Mouse (Mus musculus) MEL (cell line): ENCODE results near the gene Cxcl10. TPM values are rescaled to one million over a fixed set of nuclear protein-coding genes. Genes with fewer than 3 reads are reported as not detected.

ENCODE experiments used
- DNase-seq: peaks from one replicate; pipeline ENCODE4 v3.0.0; 2011; ENCODE audit warnings: low read depth, low spot score
- H3K27ac ChIP-seq: 2 replicates; pipeline ENCODE4 v1.5.1; 2012; ENCODE audit warnings: low read depth, mild to moderate bottlenecking, control low read depth, low read length, moderate library complexity; ENCODE audit not compliant: control insufficient read depth
- H3K27me3 ChIP-seq, 2 experiments: fragments of 150-350 bp in 1 of 2; sonication (generic) in 1 of 2; 2 replicates each; pipeline ENCODE4 v1.6.1; 2012; ENCODE audit warnings: low read length in 2 of 2, mild to moderate bottlenecking in 2 of 2, improper control_type of control experiment in 1 of 2, moderate library complexity in 1 of 2; ENCODE audit not compliant: insufficient read depth in 2 of 2, control insufficient read depth in 1 of 2
- H3K36me3 ChIP-seq, 2 experiments: 2 replicates each; pipeline ENCODE4 v1.6.1; 2012 to 2014; ENCODE audit warnings: low read length in 2 of 2, improper control_type of control experiment in 1 of 2, inconsistent platforms in 1 of 2, mild to moderate bottlenecking in 1 of 2; ENCODE audit not compliant: insufficient read depth in 2 of 2, control insufficient read depth in 1 of 2
- H3K4me1 ChIP-seq, 2 experiments: fragments of 150-350 bp in 1 of 2; sonication (generic) in 1 of 2; 2 replicates each; pipeline ENCODE4 v1.6.1; 2012; ENCODE audit warnings: low read length in 2 of 2, improper control_type of control experiment in 1 of 2, mild to moderate bottlenecking in 1 of 2; ENCODE audit not compliant: insufficient read depth in 2 of 2, control insufficient read depth in 1 of 2
- H3K4me3 ChIP-seq, 2 experiments: fragments of 150-350 bp in 1 of 2; sonication (generic) in 1 of 2; 2 replicates each; pipeline ENCODE4 v1.5.1; 2012; ENCODE audit warnings: low read depth in 2 of 2, low read length in 2 of 2, mild to moderate bottlenecking in 2 of 2, moderate library complexity in 2 of 2, control low read depth in 1 of 2, improper control_type of control experiment in 1 of 2; ENCODE audit not compliant: control insufficient read depth in 1 of 2, insufficient read depth in 1 of 2
- H3K79me2 ChIP-seq: 2 replicates; pipeline ENCODE4 v1.6.1; 2012; ENCODE audit warnings: mild to moderate bottlenecking, low read length, moderate library complexity; ENCODE audit not compliant: control insufficient read depth, poor library complexity, insufficient read depth
- H3K9ac ChIP-seq: 2 replicates; pipeline ENCODE4 v1.6.1; 2012; ENCODE audit warnings: low read depth, mild to moderate bottlenecking, control low read depth, low read length, moderate library complexity; ENCODE audit not compliant: control insufficient read depth, poor library complexity, severe bottlenecking
- H3K9me3 ChIP-seq: fragments of 150-350 bp; sonication (generic); replicated peaks from 2 replicates; pipeline ENCODE4 v1.6.1; 2012; ENCODE audit warnings: mild to moderate bottlenecking, low read length, improper control_type of control experiment, moderate library complexity; ENCODE audit not compliant: insufficient read depth
- BHLHE40 ChIP-seq: IDR thresholded peaks from 2 replicates; pipeline ENCODE4 v1.6.1; 2012; ENCODE audit warnings: low read depth, mild to moderate bottlenecking, inconsistent platforms, low read length, improper control_type of control experiment, borderline replicate concordance
- CHD2 ChIP-seq: IDR thresholded peaks from 2 replicates; pipeline ENCODE4 v1.6.1; 2011; ENCODE audit warnings: low read length, improper control_type of control experiment
- CTCF ChIP-seq, 3 experiments: IDR thresholded peaks in 2 of 3; conservative IDR thresholded peaks in 1 of 3; 2 replicates each; pipeline ENCODE4 v1.5.1; 2011 to 2012; ENCODE audit warnings: low read length in 3 of 3, low read depth in 2 of 3, mild to moderate bottlenecking in 2 of 3, improper control_type of control experiment in 1 of 3, inconsistent platforms in 1 of 3, mixed read lengths in 1 of 3, moderate library complexity in 1 of 3; ENCODE audit not compliant: control insufficient read depth in 1 of 3, insufficient read depth in 1 of 3, poor library complexity in 1 of 3, severe bottlenecking in 1 of 3
- E2F4 ChIP-seq: IDR thresholded peaks from 2 replicates; pipeline ENCODE4 v1.6.1; 2011; ENCODE audit warnings: low read depth, low read length, improper control_type of control experiment, borderline replicate concordance
- ELF1 ChIP-seq: IDR thresholded peaks from 2 replicates; pipeline ENCODE4 v1.6.1; 2014; ENCODE audit warnings: low read depth, mild to moderate bottlenecking, inconsistent platforms, low read length, improper control_type of control experiment, moderate library complexity
- EP300 ChIP-seq, 2 experiments: IDR thresholded peaks; 2 replicates each; pipeline ENCODE4 v1.6.1; 2011; ENCODE audit warnings: improper control_type of control experiment in 2 of 2, low read length in 2 of 2, low read depth in 1 of 2, mild to moderate bottlenecking in 1 of 2
- GABPA ChIP-seq: IDR thresholded peaks from 2 replicates; pipeline ENCODE4 v1.6.1; 2012; ENCODE audit warnings: low read depth, mild to moderate bottlenecking, inconsistent platforms, low read length, improper control_type of control experiment, moderate library complexity
- HCFC1 ChIP-seq: IDR thresholded peaks from 2 replicates; pipeline ENCODE4 v1.6.1; 2012; ENCODE audit warnings: low read depth, mild to moderate bottlenecking, inconsistent platforms, low read length, improper control_type of control experiment, moderate library complexity
- KAT2A ChIP-seq: conservative IDR thresholded peaks from 2 replicates; pipeline ENCODE4 v1.6.1; 2012; ENCODE audit warnings: low read depth, low read length, improper control_type of control experiment, inconsistent platforms
- MAFK ChIP-seq: IDR thresholded peaks from 2 replicates; pipeline ENCODE4 v1.6.1; 2011; ENCODE audit warnings: low read depth, mild to moderate bottlenecking, low read length, improper control_type of control experiment, borderline replicate concordance
- MAZ ChIP-seq: IDR thresholded peaks from 2 replicates; pipeline ENCODE4 v1.6.1; 2012; ENCODE audit warnings: low read depth, mild to moderate bottlenecking, inconsistent platforms, low read length, improper control_type of control experiment
- MEF2A ChIP-seq: IDR thresholded peaks from 2 replicates; pipeline ENCODE4 v1.6.1; 2014; ENCODE audit warnings: low read depth, mild to moderate bottlenecking, inconsistent platforms, low read length, improper control_type of control experiment; ENCODE audit not compliant: poor library complexity, insufficient replicate concordance, severe bottlenecking; ENCODE audit errors: extremely low read depth
- MXI1 ChIP-seq: IDR thresholded peaks from 2 replicates; pipeline ENCODE4 v1.6.1; 2011; ENCODE audit warnings: mild to moderate bottlenecking, low read depth, low read length, improper control_type of control experiment
- MYB ChIP-seq: IDR thresholded peaks from 2 replicates; pipeline ENCODE4 v1.6.1; 2011; ENCODE audit warnings: mild to moderate bottlenecking, low read depth, low read length, improper control_type of control experiment
- MYC ChIP-seq: IDR thresholded peaks from 2 replicates; pipeline ENCODE4 v1.6.1; 2011; ENCODE audit warnings: low read depth, mild to moderate bottlenecking, low read length, improper control_type of control experiment, moderate library complexity
- NRF1 ChIP-seq: IDR thresholded peaks from 2 replicates; pipeline ENCODE4 v1.6.1; 2014; ENCODE audit warnings: low read depth, mild to moderate bottlenecking, inconsistent platforms, low read length, improper control_type of control experiment, moderate library complexity; ENCODE audit not compliant: poor library complexity, insufficient read depth, severe bottlenecking
- POLR2A ChIP-seq, 2 experiments: IDR thresholded peaks; 2 replicates each; pipeline ENCODE4 v1.6.1; 2011 to 2012; ENCODE audit warnings: low read length in 2 of 2, mild to moderate bottlenecking in 2 of 2, control low read depth in 1 of 2, improper control_type of control experiment in 1 of 2, low read depth in 1 of 2, moderate library complexity in 1 of 2; ENCODE audit not compliant: control insufficient read depth in 1 of 2, insufficient read depth in 1 of 2, poor library complexity in 1 of 2
- POLR2AphosphoS2 ChIP-seq: IDR thresholded peaks from 2 replicates; pipeline ENCODE4 v1.6.1; 2011; ENCODE audit warnings: low read length, improper control_type of control experiment
- POLR2AphosphoS5 ChIP-seq: IDR thresholded peaks from 2 replicates; pipeline ENCODE4 v1.6.1; 2012; ENCODE audit warnings: low read depth, borderline replicate concordance, mild to moderate bottlenecking, inconsistent platforms, low read length, moderate library complexity, mixed read lengths
- RCOR1 ChIP-seq: IDR thresholded peaks from 2 replicates; pipeline ENCODE4 v1.6.1; 2012; ENCODE audit warnings: low read depth, mild to moderate bottlenecking, inconsistent platforms, low read length, improper control_type of control experiment
- SIN3A ChIP-seq: IDR thresholded peaks from 2 replicates; pipeline ENCODE4 v1.6.1; 2012; ENCODE audit warnings: low read length, improper control_type of control experiment, inconsistent platforms
- TAL1 ChIP-seq: IDR thresholded peaks from 2 replicates; pipeline ENCODE4 v1.6.1; 2012; ENCODE audit warnings: mild to moderate bottlenecking, inconsistent platforms, low read length, moderate library complexity, mixed read lengths
- UBTF ChIP-seq: IDR thresholded peaks from 2 replicates; pipeline ENCODE4 v1.6.1; 2012; ENCODE audit warnings: low read depth, mild to moderate bottlenecking, inconsistent platforms, low read length, improper control_type of control experiment, moderate library complexity, borderline replicate concordance; ENCODE audit not compliant: insufficient read depth
- USF2 ChIP-seq, 2 experiments: IDR thresholded peaks; 2 replicates each; pipeline ENCODE4 v1.6.1; 2011 to 2012; ENCODE audit warnings: improper control_type of control experiment in 2 of 2, low read length in 2 of 2, borderline replicate concordance in 1 of 2, inconsistent platforms in 1 of 2, low read depth in 1 of 2, mild to moderate bottlenecking in 1 of 2; ENCODE audit not compliant: insufficient read depth in 1 of 2
- ZC3H11A ChIP-seq: IDR thresholded peaks from 2 replicates; pipeline ENCODE4 v1.6.1; 2012; ENCODE audit warnings: low read depth, mild to moderate bottlenecking, inconsistent platforms, low read length, improper control_type of control experiment
- ZKSCAN1 ChIP-seq: IDR thresholded peaks from 2 replicates; pipeline ENCODE4 v1.6.1; 2012; ENCODE audit warnings: low read depth, mild to moderate bottlenecking, inconsistent platforms, low read length, improper control_type of control experiment, moderate library complexity
- ZMIZ1 ChIP-seq: IDR thresholded peaks from 2 replicates; pipeline ENCODE4 v1.6.1; 2012; ENCODE audit warnings: low read depth, mild to moderate bottlenecking, inconsistent platforms, low read length, improper control_type of control experiment, moderate library complexity
- polyA plus RNA-seq, 2 experiments: library from polyadenylated mRNA; stranded (reverse) in 1 of 2; unstranded in 1 of 2; fragments of >175 nt in 1 of 2; fragments of >200 nt in 1 of 2; gene quantifications; 2 replicates each; pipeline versions ENCODE4 v1.2.1 to v1.2.4; 2012; ENCODE audit warnings: low replicate concordance in 2 of 2, low read depth in 1 of 2; ENCODE audit not compliant: insufficient read length in 2 of 2, insufficient read depth in 1 of 2, missing spikeins in 1 of 2
- total RNA-seq: library from RNA; depleted of rRNA; stranded (reverse); fragments of 300-350 nt; gene quantifications from 2 replicates; pipeline ENCODE4 v1.2.3, GENCODE M21; 2012

Gene Cxcl10
- total and polyA plus RNA-seq, 3 experiments: 0.11 TPM; not detected in 2

DNA sequence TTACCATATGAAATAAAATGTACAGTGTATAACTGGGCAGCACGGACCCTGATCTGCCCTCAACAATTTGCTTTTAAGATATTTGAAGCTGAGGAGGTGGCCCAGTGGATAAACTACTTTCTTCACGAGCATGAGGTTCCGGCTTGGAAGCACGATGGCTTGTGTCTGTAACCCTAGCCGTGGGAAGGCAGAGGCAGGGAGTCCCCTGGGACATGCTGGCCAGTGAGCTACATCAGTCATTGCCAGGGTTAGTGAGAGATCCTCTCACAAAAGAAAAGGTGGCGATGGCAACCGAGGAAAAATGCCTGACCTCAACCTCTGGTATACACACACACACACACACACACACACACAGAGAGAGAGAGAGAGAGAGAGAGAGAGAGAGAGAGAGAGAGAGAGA is 35.1 kb upstream of the Cxcl10 start:
- Histone ChIP-seq H3K36me3 (0 out of 4 replicates have a peak, but pooled peaks cover 0 to 3% of the 10 kb centered on the region in 2 experiments), H3K9ac (no peak overlapping the region), H3K4me1 (peaks cover 0 to 3% of the 10 kb centered on the region in 2 experiments; a peak in 2 of 4 replicates), H3K27ac (no peak overlapping the region), H3K27me3 (no peaks in the 10 kb centered on the region; a peak in 1 of 4 replicates), H3K79me2 (no peaks in the 10 kb centered on the region), H3K9me3 (no peaks in the 10 kb centered on the region), H3K4me3 (no peak overlapping the region)
- DNase-seq: no peak
- TF ChIP-seq MEF2A (no peak), EP300 (IDR thresholded peaks at IDR 0.05; ENCODE audit: low read depth in 1 of 2, low read length in 2 of 2) (no peak), MAZ (no peak), GABPA (no peak), USF2 (IDR thresholded peaks at IDR 0.05; ENCODE audit: borderline replicate concordance in 1 of 2, insufficient read depth in 1 of 2, low read depth in 1 of 2, low read length in 2 of 2) (no peak), ZC3H11A (no peak), MYC (no peak), MAFK (no peak), ZKSCAN1 (no peak), NRF1 (no peak), RCOR1 (no peak), ZMIZ1 (no peak), CHD2 (no peak), MXI1 (no peak), BHLHE40 (no peak), HCFC1 (no peak), KAT2A (no peak), POLR2AphosphoS5 (no peak)

- no peaks in the 10 kb centered on the region for H3K79me2 ChIP-seq
- H3K27me3 ChIP-seq: no peaks in the 10 kb centered on the region; a peak in 2 of 4 replicates
- H3K4me1 ChIP-seq: peaks cover 0 to 3% of the 10 kb centered on the region in 2 experiments; a peak in 2 of 4 replicates
- H3K4me3 ChIP-seq: peak overlapping the region; percentile 48 to 51
- no peaks in the 10 kb centered on the region for H3K9me3 ChIP-seq
- peak overlapping the region; percentile 67 for H3K9ac ChIP-seq
- no peak for DNase-seq
- H3K27ac ChIP-seq: no peak overlapping the region
- H3K36me3 ChIP-seq: 0 out of 4 replicates have a peak, but pooled peaks cover 0 to 3% of the 10 kb centered on the region in 2 experiments
- no peak for TF ChIP-seq POLR2AphosphoS2
- no peak for TF ChIP-seq MYC
- no peak for TF ChIP-seq TAL1
- TF ChIP-seq KAT2A: no peak
- no peak for TF ChIP-seq MAZ
- TF ChIP-seq UBTF: no peak
- TF ChIP-seq E2F4: no peak
- TF ChIP-seq CTCF (IDR thresholded peaks at IDR 0.05 in 2 of 3, conservative IDR thresholded peaks at IDR 0.05 in 1 of 3; ENCODE audit: control insufficient read depth in 1 of 3, insufficient read depth in 1 of 3, low read depth in 2 of 3, low read length in 3 of 3, poor library complexity in 1 of 3, severe bottlenecking in 1 of 3): no peak
- no peak for TF ChIP-seq ZC3H11A
- TF ChIP-seq POLR2A (IDR thresholded peaks at IDR 0.05; ENCODE audit: control insufficient read depth in 1 of 2, insufficient read depth in 1 of 2, low read depth in 1 of 2, low read length in 2 of 2, poor library complexity in 1 of 2): no peak
- no peak for TF ChIP-seq MYB
- TF ChIP-seq ELF1: no peak
- TF ChIP-seq SIN3A: no peak
These were observed 33.6 kb upstream of the Cxcl10 start for GRCm38 (mm10) chr5:92382349-92382679.
